Mouse (Mus musculus) liver, postnatal 0 days (tissue): ENCODE measurements around the gene Fignl2. TPM values are rescaled to one million over a fixed set of nuclear protein-coding genes. Genes with fewer than 3 reads are reported as not detected.

Experiments
- ATAC-seq: fragments of 200-750 bp; cut with Nextera tagmentation; 2 replicates; pipeline ENCODE4 v1.8.0; 2017; ENCODE audit warnings: mild to moderate bottlenecking, moderate library complexity
- DNase-seq: peaks from one replicate; pipeline ENCODE4 v3.0.0-alpha.2; 2016
- H3K27ac ChIP-seq: fragments of 300-500 bp; sonication (generic); 2 replicates; pipeline ENCODE4 v1.5.1; 2014; ENCODE audit warnings: antibody characterized with exemption, moderate library complexity, mild to moderate bottlenecking, low read depth
- H3K27me3 ChIP-seq: fragments of 300-500 bp; sonication (generic); 2 replicates; pipeline ENCODE4 v1.6.1; 2014; ENCODE audit warnings: low read length, control low read depth, mixed read lengths; ENCODE audit not compliant: insufficient read depth
- H3K36me3 ChIP-seq: fragments of 300-500 bp; sonication (generic); replicated peaks from 2 replicates; pipeline ENCODE4 v1.6.1; 2014; ENCODE audit warnings: mild to moderate bottlenecking, control low read depth, low read length, moderate library complexity, mixed read lengths; ENCODE audit not compliant: insufficient read depth
- H3K4me1 ChIP-seq: fragments of 300-500 bp; sonication (generic); 2 replicates; pipeline ENCODE4 v1.6.1; 2014; ENCODE audit warnings: antibody characterized with exemption, mild to moderate bottlenecking, control low read depth; ENCODE audit not compliant: insufficient read depth
- H3K4me2 ChIP-seq: fragments of 300-500 bp; sonication (generic); 2 replicates; pipeline ENCODE4 v1.6.1; 2014; ENCODE audit warnings: low read depth, mild to moderate bottlenecking, low read length, moderate library complexity, mixed read lengths
- H3K4me3 ChIP-seq: fragments of 300-500 bp; sonication (generic); 2 replicates; pipeline ENCODE4 v1.5.1; 2014; ENCODE audit warnings: low read depth, low read length
- H3K9ac ChIP-seq: fragments of 300-500 bp; sonication (generic); replicated peaks from 2 replicates; pipeline ENCODE4 v1.6.1; 2014; ENCODE audit warnings: mild to moderate bottlenecking, moderate library complexity
- H3K9me3 ChIP-seq: fragments of 300-500 bp; sonication (generic); 2 replicates; pipeline ENCODE4 v1.6.1; 2016; ENCODE audit warnings: mild to moderate bottlenecking, control low read depth, low read length, mixed read lengths
- CTCF ChIP-seq: sonication (generic); IDR thresholded peaks from 2 replicates; pipeline ENCODE4 v1.5.1; 2016; ENCODE audit warnings: antibody characterized with exemption, low read depth
- EP300 ChIP-seq: IDR thresholded peaks from 2 replicates; pipeline ENCODE4 v1.6.1; 2016; ENCODE audit warnings: antibody characterized with exemption, low read depth, mild to moderate bottlenecking
- WGBS: fragments of 180-500 bp; shearing (Covaris S2); extraction: QIAGEN DNeasy Blood & Tissue Kit; methylation state at CpG from one replicate; pipeline ENCODE4 v1.1.7; 2014; ENCODE audit not compliant: insufficient replicate concordance; 5-methylcytosine and 5-hydroxymethylcytosine counted together
- polyA plus RNA-seq: library from polyadenylated mRNA; unstranded; fragments of >200 nt; fragmentation: Nextera tagmentation; extraction: Ambion mirVana; gene quantifications from 2 replicates; pipeline ENCODE4 v1.2.1, GENCODE M21; 2015

Gene Fignl2
- polyA plus RNA-seq, 1 experiment from 2014 or later, result 0.18 TPM

DNA sequence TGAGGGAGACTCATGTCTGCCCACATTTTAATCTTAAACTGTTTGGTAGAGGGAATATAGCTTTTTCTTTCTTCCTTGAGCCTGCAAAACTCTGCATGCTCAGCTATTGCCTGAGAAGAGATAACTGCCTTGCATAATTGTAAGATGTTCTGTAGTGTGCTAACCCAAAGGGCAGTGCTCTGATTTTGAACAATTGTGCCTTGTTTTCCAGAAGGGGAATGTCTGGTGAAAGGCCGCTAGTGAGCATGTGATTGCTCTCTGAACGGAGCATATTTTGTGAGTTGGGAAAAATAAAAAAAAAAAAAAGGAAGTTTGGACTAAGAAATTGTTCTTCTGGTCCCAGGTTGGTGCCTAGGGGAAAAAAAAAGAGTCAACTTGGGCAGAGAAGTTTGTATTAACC, 49.4 kb downstream of the Fignl2 start:
- Histone ChIP-seq H3K36me3 (no peaks in the 10 kb centered on the region), H3K4me2 (no peak overlapping the region), H3K27ac (no peak overlapping the region), H3K4me3 (no peak overlapping the region), H3K27me3 (peaks cover 10% of the 10 kb centered on the region; the same call in 1 of the 2 replicates), H3K4me1 (no peaks in the 10 kb centered on the region), H3K9me3 (no peaks in the 10 kb centered on the region), H3K9ac (no peak overlapping the region)
- WGBS, result 67% methylated on average over 2 of the region's 2 CpGs
- no peak for TF ChIP-seq EP300
- TF ChIP-seq CTCF, result no peak
- ATAC-seq (no peak), DNase-seq (no peak)

GRCm38 (mm10) chr15:101011352-101011751, 67.0 kb downstream of the Fignl2 start:
- WGBS, result 75% methylated on average over 6 of the region's 6 CpGs
- no peak for ATAC-seq

GRCm38 (mm10) chr15:101008386-101009010, 69.9 kb downstream of the Fignl2 start:
- Histone ChIP-seq H3K9me3 (no peaks in the 10 kb centered on the region), H3K4me1 (no peaks in the 10 kb centered on the region), H3K4me2 (no peak overlapping the region), H3K36me3 (no peaks in the 10 kb centered on the region), H3K4me3 (no peak overlapping the region), H3K27ac (no peak overlapping the region), H3K27me3 (0 out of 2 replicates have a peak, but pooled peaks cover 9% of the 10 kb centered on the region), H3K9ac (no peak overlapping the region)
- DNase-seq (no peak), ATAC-seq (no peak)
- TF ChIP-seq EP300 (no peak), CTCF (no peak)
- WGBS, result 81% methylated on average over 14 of the region's 14 CpGs

More at GRCm38 (mm10) chr15:101011352-101011751, 67.0 kb downstream of the Fignl2 start:
- no peak overlapping the region for H3K27ac ChIP-seq
- no peaks in the 10 kb centered on the region for H3K9me3 ChIP-seq
- no peak overlapping the region for H3K4me2 ChIP-seq
- H3K27me3 ChIP-seq, result 0 out of 2 replicates have a peak, but pooled peaks cover 5% of the 10 kb centered on the region
- H3K36me3 ChIP-seq, result no peaks in the 10 kb centered on the region
- TF ChIP-seq EP300 (no peak), CTCF (no peak)
- no peak overlapping the region for H3K4me3 ChIP-seq
- DNase-seq, result no peak
- no peak overlapping the region for H3K9ac ChIP-seq
- H3K4me1 ChIP-seq, result no peaks in the 10 kb centered on the region

DNA sequence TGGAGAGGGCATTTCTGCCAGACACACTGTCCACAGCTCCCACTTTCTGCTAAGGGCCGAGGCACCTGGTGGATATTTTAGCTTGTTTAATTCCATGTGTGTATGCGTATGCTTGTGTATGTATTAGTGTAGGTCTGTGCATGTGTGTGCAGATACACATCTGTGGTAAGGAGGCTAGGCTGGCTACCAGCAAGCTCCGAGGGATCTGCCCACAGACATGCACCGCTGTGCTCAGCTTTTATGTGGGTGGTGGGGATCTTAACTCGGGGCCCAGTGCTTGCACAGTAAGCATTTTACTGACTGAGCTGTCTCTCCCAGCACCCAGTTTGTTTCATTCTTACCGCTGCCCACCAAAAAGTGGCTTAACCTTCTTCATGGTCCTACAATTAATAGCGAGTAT, 71.1 kb downstream of the Fignl2 start:
- H3K27me3 ChIP-seq, result 0 out of 2 replicates have a peak, but pooled peaks cover 9% of the 10 kb centered on the region
- TF ChIP-seq EP300 (no peak), CTCF (no peak)
- WGBS, result 64% methylated on average over 7 of the region's 7 CpGs
- ATAC-seq (no peak), DNase-seq (no peak)
- H3K36me3 ChIP-seq, result no peaks in the 10 kb centered on the region
- H3K4me1 ChIP-seq, result no peaks in the 10 kb centered on the region
- no peak overlapping the region for H3K9ac ChIP-seq
- H3K9me3 ChIP-seq, result no peaks in the 10 kb centered on the region
- no peak overlapping the region for H3K27ac ChIP-seq
- H3K4me3 ChIP-seq, result no peak overlapping the region
- no peak overlapping the region for H3K4me2 ChIP-seq

DNA sequence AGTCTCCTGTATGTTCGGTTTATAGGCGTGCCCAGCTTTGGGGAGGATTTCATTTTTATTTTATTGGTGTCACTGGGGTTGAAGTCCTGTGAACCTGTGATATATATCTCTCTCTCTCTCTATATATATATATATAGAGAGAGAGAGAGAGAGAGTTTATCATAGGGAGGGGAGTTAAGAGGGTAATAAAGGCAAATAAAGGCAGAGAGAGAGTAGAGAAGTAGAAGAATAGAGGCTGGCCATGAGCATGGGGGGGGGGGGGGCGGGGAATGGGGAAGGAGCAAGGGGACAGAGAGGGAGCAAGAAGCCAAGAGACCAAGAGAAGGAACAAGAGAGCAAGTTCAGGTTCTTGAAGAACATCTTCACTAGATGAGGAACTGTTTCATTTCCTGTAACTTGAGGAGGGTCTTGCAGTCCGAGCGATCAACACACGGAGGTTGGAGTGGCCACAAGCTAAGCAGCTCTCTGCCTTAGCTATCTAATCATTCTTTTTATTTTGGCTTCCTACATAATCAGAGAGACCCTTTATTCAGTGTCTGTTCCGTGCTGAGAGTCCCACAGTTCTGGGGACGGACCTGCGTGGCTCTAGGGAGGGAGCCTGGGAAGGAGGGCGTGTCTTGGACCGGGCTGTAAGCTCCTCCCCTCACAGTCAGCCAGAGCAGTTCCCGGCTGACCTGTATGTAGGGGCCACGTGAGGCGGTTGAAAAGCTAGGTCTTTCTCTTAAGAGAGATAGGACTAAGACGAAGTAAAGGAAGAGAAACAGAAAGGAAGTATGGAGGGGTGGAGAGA, 71.9 kb downstream of the Fignl2 start:
- Histone ChIP-seq H3K4me2 (peak overlapping the region; percentile 70), H3K4me1 (no peaks in the 10 kb centered on the region), H3K27me3 (0 out of 2 replicates have a peak, but pooled peaks cover 9% of the 10 kb centered on the region), H3K36me3 (no peaks in the 10 kb centered on the region), H3K4me3 (peak overlapping the region; percentile 26; the same call in 1 of the 2 replicates), H3K27ac (no peak overlapping the region), H3K9ac (no peak overlapping the region), H3K9me3 (no peaks in the 10 kb centered on the region)
- TF ChIP-seq EP300 (no peak), CTCF (no peak)
- ATAC-seq (peak; percentile 56; the same call in 1 of the 2 replicates), DNase-seq (peak; percentile 30)
- WGBS, result 12% methylated on average over 14 of the region's 15 CpGs

GRCm38 (mm10) chr15:101005717-101006116, 72.7 kb downstream of the Fignl2 start:
- Histone ChIP-seq H3K4me2 (no peak overlapping the region), H3K36me3 (no peaks in the 10 kb centered on the region), H3K9me3 (no peaks in the 10 kb centered on the region), H3K27ac (no peak overlapping the region), H3K4me1 (no peaks in the 10 kb centered on the region), H3K9ac (no peak overlapping the region), H3K4me3 (no peak overlapping the region), H3K27me3 (0 out of 2 replicates have a peak, but pooled peaks cover 9% of the 10 kb centered on the region)
- 73% methylated on average over 8 of the region's 8 CpGs for WGBS
- ATAC-seq, result no peak
- TF ChIP-seq CTCF (no peak), EP300 (no peak)
- no peak for DNase-seq
